Mouse (Mus musculus) lung, adult 2 months (tissue): ENCODE measurements around the gene Slc25a29.

ENCODE experiments used
- CTCF ChIP-seq: fragments of 200-500 bp; IDR thresholded peaks from 2 replicates; pipeline ENCODE4 v1.5.1; 2011; ENCODE audit warnings: mild to moderate bottlenecking, low read length, control low read depth; ENCODE audit not compliant: insufficient read depth
- POLR2A ChIP-seq: fragments of 200-500 bp; IDR thresholded peaks from 2 replicates; pipeline ENCODE4 v1.6.1; 2011; ENCODE audit warnings: low read depth, mild to moderate bottlenecking, control low read depth, low read length, borderline replicate concordance; ENCODE audit errors: extremely low read depth

DNA sequence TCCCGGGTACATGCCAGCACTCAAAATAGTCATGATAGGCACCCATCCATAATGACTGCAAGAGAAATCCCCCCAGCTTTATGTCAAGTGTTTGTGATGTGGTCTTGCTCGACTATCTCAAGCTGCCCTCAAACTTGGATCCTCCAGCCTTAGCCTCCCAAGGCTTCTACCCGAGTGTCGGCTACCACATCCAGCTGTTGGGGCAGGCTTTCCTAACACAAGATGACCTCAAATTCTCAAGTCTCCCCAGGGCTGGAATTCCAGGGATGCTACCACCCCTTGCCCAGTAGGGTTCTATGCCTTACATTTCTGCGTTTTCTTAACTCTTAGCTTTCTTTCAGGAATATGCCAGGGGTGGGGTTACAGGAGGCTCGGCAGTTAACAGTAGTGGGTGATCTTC lies 5.3 kb downstream of the Slc25a29 start:
- TF ChIP-seq CTCF (no peak), POLR2A (no peak)
